Mouse (Mus musculus) C2C12 (cell line): ENCODE measurements around the gene Spred1.

Experiments
- CTCF ChIP-seq: IDR thresholded peaks from one replicate; pipeline ENCODE4 v1.5.1; 2011; ENCODE audit not compliant: control insufficient read depth, insufficient read depth, insufficient read length
- USF1 ChIP-seq: IDR thresholded peaks from one replicate; pipeline ENCODE4 v1.6.1; 2011; ENCODE audit warnings: low read depth, mild to moderate bottlenecking, control low read depth, moderate library complexity

GRCm38 (mm10) chr2:117137751-117138150, 16.6 kb downstream of the Spred1 start:
- no peak for TF ChIP-seq CTCF
- no peak for TF ChIP-seq USF1
